Mouse (Mus musculus): Measurements from ENCODE around the gene Pfkm. TPM values are rescaled to one million over a fixed set of nuclear protein-coding genes. Genes with fewer than 3 reads are reported as not detected.

Pfkm gene
- total and polyA plus RNA-seq, 3 experiments, result 23.5 to 37.9 (median 29.6) TPM

- H3K4me2 ChIP-seq (ENCODE audit: insufficient read depth, low read depth, poor library complexity, severe bottlenecking), result peak overlapping the region; percentile 49
- peaks cover 7% of the 10 kb centered on the region for H3K27me3 ChIP-seq (replicated peaks)
- no peak for DNase-seq (ENCODE audit: extremely low read depth)
- peaks cover 0 to 16% of the 10 kb centered on the region in 2 experiments for H3K36me3 ChIP-seq (replicated peaks in 1 of 2; ENCODE audit: control insufficient read depth in 1 of 2, insufficient read depth in 1 of 2, low read length in 1 of 2)
- H3K4me1 ChIP-seq (ENCODE audit: control insufficient read depth in 1 of 2, insufficient read depth in 2 of 2), result peaks cover 0 to 21% of the 10 kb centered on the region in 2 experiments; a peak in 2 of 4 replicates
- dilution Hi-C loops (cut with MboI; ENCODE audit: extremely low pct_ligation_motif_present, extremely low pct_unique_long_range_greater_than_20kb, low sequenced_read_pairs), result no loop called here
- H3K9me3 ChIP-seq (replicated peaks; ENCODE audit: low read length), result no peaks in the 10 kb centered on the region
- H3K27ac ChIP-seq (ENCODE audit: insufficient read depth, low read depth), result no peak overlapping the region
- peak overlapping the region; percentile 71 to 94 (median 83) for H3K4me3 ChIP-seq (replicated peaks in 1 of 3; ENCODE audit: low read depth in 2 of 3, low read length in 2 of 3, poor library complexity in 1 of 3)
- H3K9ac ChIP-seq (ENCODE audit: insufficient read depth, low read depth), result peak overlapping the region; percentile 22; the same call in 1 of the 2 replicates
- H3K79me2 ChIP-seq (replicated peaks; ENCODE audit: control insufficient read depth, extremely low read depth, insufficient read depth, poor library complexity, severe bottlenecking), result no peaks in the 10 kb centered on the region
- TF ChIP-seq ZNF384 (IDR thresholded peaks at IDR 0.05; ENCODE audit: low read depth, low read length) (no peak), ZC3H11A (IDR thresholded peaks at IDR 0.05; ENCODE audit: low read depth, low read length) (no peak), USF1 (IDR thresholded peaks at IDR 0.05; ENCODE audit: low read depth, low read length) (no peak), MEF2A (IDR thresholded peaks at IDR 0.05; ENCODE audit: borderline replicate concordance, low read depth, low read length) (no peak), SIN3A (IDR thresholded peaks at IDR 0.05; ENCODE audit: low read length) (0 out of 2 replicates have a peak, but pooled peaks have one; percentile 57), ELF1 (IDR thresholded peaks at IDR 0.05; ENCODE audit: low read depth, low read length) (no peak)
- in situ Hi-C loops (cut with MboI; ENCODE audit: low pct_ligation_motif_present, low pct_unique_long_range_greater_than_20kb, low sequenced_read_pairs), result no loop called here
Observed at GRCm38 (mm10) chr15:98107703-98108296, 15.4 kb downstream of the Pfkm start.

- Histone ChIP-seq H3K4me2 (ENCODE audit: insufficient read depth, low read depth, poor library complexity, severe bottlenecking) (peak overlapping the region; percentile 73), H3K36me3 (replicated peaks in 1 of 2; ENCODE audit: control insufficient read depth in 1 of 2, insufficient read depth in 1 of 2, low read length in 1 of 2) (peaks cover 0 to 18% of the 10 kb centered on the region in 2 experiments), H3K9me3 (replicated peaks; ENCODE audit: low read length) (no peaks in the 10 kb centered on the region), H3K27ac (ENCODE audit: insufficient read depth, low read depth) (no peak overlapping the region), H3K4me1 (ENCODE audit: control insufficient read depth in 1 of 2, insufficient read depth in 2 of 2) (peaks cover 0 to 21% of the 10 kb centered on the region in 2 experiments; a peak in 2 of 4 replicates), H3K27me3 (replicated peaks) (peaks cover 5% of the 10 kb centered on the region), H3K4me3 (replicated peaks in 1 of 3; ENCODE audit: low read depth in 2 of 3, low read length in 2 of 3, poor library complexity in 1 of 3) (peak overlapping the region; percentile 71 to 94 (median 83)), H3K79me2 (replicated peaks; ENCODE audit: control insufficient read depth, extremely low read depth, insufficient read depth, poor library complexity, severe bottlenecking) (no peaks in the 10 kb centered on the region), H3K9ac (ENCODE audit: insufficient read depth, low read depth) (peak overlapping the region; percentile 45)
- dilution Hi-C loops (cut with MboI; ENCODE audit: extremely low pct_ligation_motif_present, extremely low pct_unique_long_range_greater_than_20kb, low sequenced_read_pairs) (no loop called here), in situ Hi-C loops (cut with MboI; ENCODE audit: low pct_ligation_motif_present, low pct_unique_long_range_greater_than_20kb, low sequenced_read_pairs) (no loop called here)
- peak; percentile 92 for DNase-seq (ENCODE audit: extremely low read depth)
- no peak for TF ChIP-seq ZC3H11A (IDR thresholded peaks at IDR 0.05; ENCODE audit: low read depth, low read length)
- no peak for TF ChIP-seq RCOR1 (conservative IDR thresholded peaks at IDR 0.05; ENCODE audit: low read depth, low read length)
- no peak for TF ChIP-seq EP300 (IDR thresholded peaks at IDR 0.05; ENCODE audit: low read length)
- no peak for TF ChIP-seq MAZ (IDR thresholded peaks at IDR 0.05; ENCODE audit: low read depth, low read length)
- TF ChIP-seq USF2 (conservative IDR thresholded peaks at IDR 0.05; ENCODE audit: low read depth, low read length), result no peak
- peak; percentile 72 for TF ChIP-seq TBP (conservative IDR thresholded peaks at IDR 0.05; ENCODE audit: low read depth, low read length)
- peak; percentile 37; the same call in 1 of the 2 replicates for TF ChIP-seq MXI1 (IDR thresholded peaks at IDR 0.05; ENCODE audit: low read depth, low read length)
- no peak for TF ChIP-seq MAFK (IDR thresholded peaks at IDR 0.05; ENCODE audit: insufficient replicate concordance, low read length)
- TF ChIP-seq CTCF (conservative IDR thresholded peaks at IDR 0.05 in 1 of 2, IDR thresholded peaks at IDR 0.05 in 1 of 2; ENCODE audit: low read depth in 2 of 2, low read length in 2 of 2), result no peak
- no peak for TF ChIP-seq POLR2AphosphoS2 (IDR thresholded peaks at IDR 0.05; ENCODE audit: low read depth, low read length)
- no peak for TF ChIP-seq GABPA (IDR thresholded peaks at IDR 0.05; ENCODE audit: insufficient replicate concordance, low read depth, low read length)
- TF ChIP-seq TCF12 (IDR thresholded peaks at IDR 0.05; ENCODE audit: low read depth, low read length), result peak; percentile 4; the same call in 1 of the 2 replicates
- no peak; the same call in 1 of the 2 replicates for TF ChIP-seq ETS1 (conservative IDR thresholded peaks at IDR 0.05; ENCODE audit: low read depth, low read length)
- no peak for TF ChIP-seq CHD1 (IDR thresholded peaks at IDR 0.05; ENCODE audit: low read depth, low read length)
- peak; percentile 66; the same call in 1 of the 2 replicates for TF ChIP-seq NELFE (IDR thresholded peaks at IDR 0.05; ENCODE audit: low read depth, low read length)
- TF ChIP-seq IRF4 (IDR thresholded peaks at IDR 0.05; ENCODE audit: low read depth, low read length), result no peak
- no peak for TF ChIP-seq MYC (IDR thresholded peaks at IDR 0.05; ENCODE audit: low read depth, low read length)
- no peak for TF ChIP-seq SMC3 (IDR thresholded peaks at IDR 0.05; ENCODE audit: low read depth, low read length)
- TF ChIP-seq ELF1 (IDR thresholded peaks at IDR 0.05; ENCODE audit: low read depth, low read length), result 0 out of 2 replicates have a peak, but pooled peaks have one; percentile 8
- TF ChIP-seq PAX5 (IDR thresholded peaks at IDR 0.05; ENCODE audit: low read length), result no peak
- TF ChIP-seq KAT2A (IDR thresholded peaks at IDR 0.05; ENCODE audit: insufficient replicate concordance, low read length), result no peak
- no peak for TF ChIP-seq ZNF384 (IDR thresholded peaks at IDR 0.05; ENCODE audit: low read depth, low read length)
- TF ChIP-seq JUN (IDR thresholded peaks at IDR 0.05; ENCODE audit: insufficient read depth, low read depth, low read length), result no peak
- peak; percentile 14; the same call in 1 of the 2 replicates for TF ChIP-seq NRF1 (IDR thresholded peaks at IDR 0.05; ENCODE audit: low read depth, low read length)
- TF ChIP-seq E2F4 (IDR thresholded peaks at IDR 0.05; ENCODE audit: insufficient replicate concordance, low read depth, low read length), result no peak
- no peak for TF ChIP-seq JUND (conservative IDR thresholded peaks at IDR 0.05; ENCODE audit: low read depth, low read length)
Observed at GRCm38 (mm10) chr15:98108297-98109152, 16.1 kb downstream of the Pfkm start.

Measured in CH12.LX (cell line).